8 mouse cellular contexts compared by ENCODE assay signal in the genomic region with DNA sequence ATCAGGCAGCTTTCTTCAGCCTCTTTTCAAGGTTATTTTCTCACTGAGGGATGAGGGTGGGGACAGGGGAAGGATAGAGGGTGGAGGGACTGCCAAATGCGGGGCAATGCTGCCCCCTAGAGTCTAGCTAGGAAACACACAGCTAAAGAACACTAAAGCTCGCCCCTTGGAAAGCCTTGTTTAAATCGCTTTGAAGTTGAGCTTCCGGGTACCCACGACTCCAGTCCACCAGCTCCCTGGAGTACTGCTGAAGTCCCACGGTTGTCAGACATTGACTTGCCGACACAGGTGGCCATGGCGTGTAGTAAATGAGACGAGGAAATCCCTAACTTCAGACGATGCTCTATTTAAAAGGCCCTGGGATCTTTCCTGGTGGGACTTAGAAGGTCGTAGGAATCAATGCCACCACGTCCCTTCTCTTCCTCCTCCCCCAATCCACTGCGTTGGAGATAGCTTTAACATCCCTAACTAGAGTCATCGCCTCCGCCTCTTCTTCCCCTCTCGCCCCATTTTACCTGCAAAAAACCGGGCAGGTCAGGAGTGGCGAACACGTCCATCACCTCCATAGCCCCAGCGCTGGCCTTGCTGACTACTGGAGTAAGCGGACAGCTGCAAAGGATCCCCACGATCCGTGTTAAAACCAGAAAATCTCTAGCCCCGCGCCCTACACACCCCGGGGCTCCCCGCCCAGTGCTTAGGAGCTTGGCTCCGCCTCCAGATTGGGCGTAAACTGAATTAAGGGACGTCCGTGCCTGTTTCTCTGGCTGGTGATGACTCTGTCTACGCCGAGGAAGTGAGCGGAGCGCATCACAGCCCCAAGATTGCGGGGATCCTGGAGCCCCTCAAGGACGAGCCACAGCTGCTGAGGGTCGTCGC. TPM values are rescaled to one million over a fixed set of nuclear protein-coding genes. Genes with fewer than 3 reads are reported as not detected.
DNase-seq lines count a peak whose midpoint lies in the region; ATAC-seq and TF ChIP-seq lines count a peak whose summit lies in the region.

No protein-coding gene starts in this region.

- H3K27me3 ChIP-seq in hindbrain, embryonic 16.5 days (replicated peaks; ENCODE audit: control insufficient read depth, insufficient read depth, low read length), result no peaks in the 10 kb centered on the region

- H3K4me3 ChIP-seq in hindbrain, embryonic 16.5 days (ENCODE audit: low read length), result peak overlapping the region; percentile 72
- peak overlapping the region; percentile 79 for H3K4me3 ChIP-seq in left cerebral cortex, adult 2 months

- intact Hi-C loops in left cerebral cortex, adult 2 months (cut with DNase I), result loop anchor here (1.0 to 2.0 kb wide), 2 partner anchors 390 to 639 kb away; no protein-coding TSS in a partner anchor

- H3K27ac ChIP-seq in hindbrain, embryonic 16.5 days (ENCODE audit: low read depth, low read length), result peak overlapping the region; percentile 76
- peak overlapping the region; percentile 94 for H3K27ac ChIP-seq in left cerebral cortex, adult 2 months

- peaks cover 4% of the 10 kb centered on the region; the same call in 1 of the 2 replicates for H3K4me1 ChIP-seq in hindbrain, embryonic 16.5 days (ENCODE audit: control insufficient read depth, insufficient read depth, low read depth, low read length)

- no peaks in the 10 kb centered on the region for H3K9me3 ChIP-seq in hindbrain, embryonic 16.5 days (ENCODE audit: control insufficient read depth, low read length)

- peak overlapping the region; percentile 92 for H3K4me2 ChIP-seq in hindbrain, embryonic 16.5 days (ENCODE audit: low read length)

- H3K36me3 ChIP-seq in hindbrain, embryonic 16.5 days (ENCODE audit: control insufficient read depth, insufficient read depth, low read length), result no peaks in the 10 kb centered on the region

- peak; percentile 93 for TF ChIP-seq CTCF in left cerebral cortex, adult 2 months (IDR thresholded peaks at IDR 0.05)

- peak overlapping the region; percentile 84 for H3K9ac ChIP-seq in hindbrain, embryonic 16.5 days (ENCODE audit: low read depth, low read length)

- peak; percentile 55 for ATAC-seq in hindbrain, embryonic 16.5 days
- peak; percentile 70 for ATAC-seq in megakaryocyte, adult 5-6 weeks (ENCODE audit: poor library complexity, severe bottlenecking)

- DNase-seq in T-cell, adult 2 months (ENCODE audit: low spot score), result peak; percentile 88
- peak; percentile 71 to 77 for DNase-seq in cerebellum, postnatal 25 days
- DNase-seq in gastrocnemius, adult 18-20 months (ENCODE audit: low spot score), result peak; percentile 78
- DNase-seq in left cerebral cortex, adult 2 months (ENCODE audit: extremely low spot score in 1 of 2, low spot score in 2 of 2), result peak; percentile 72 to 73
- DNase-seq in right cerebral cortex, adult 18-20 months, result peak; percentile 78
- peak; percentile 85 for DNase-seq in urinary bladder, postnatal 14 days (ENCODE audit: low spot score)

- 0% methylated on average over 39 of the region's 39 CpGs for WGBS in hindbrain, embryonic 16.5 days

RNA-seq across cellular contexts. Expression of a gene that starts 1.0 kb away (rescaled TPM):
- total RNA-seq in gastrocnemius, adult 18-20 months (2021), result 1 to 10 TPM; 4.7 to 6.2 TPM
- 18.9 and 26.0 TPM in 2 replicates for polyA plus RNA-seq in hindbrain, embryonic 16.5 days (2015; fragmentation: Nextera tagmentation; extraction: Ambion mirVana)
- 10 to 100 TPM; 14.4 to 18.2 TPM for total RNA-seq in left cerebral cortex, adult 2 months (2021)
- 2.5 and 6.6 TPM in 2 replicates for total RNA-seq in megakaryocyte, adult 5-6 weeks (2015)
- total RNA-seq in megakaryocyte, adult 5-6 weeks (2017), result 4.2 and 5.8 TPM in 2 replicates

RNA-seq across cellular contexts. Expression of a gene that starts 10.5 kb away (rescaled TPM):
- total RNA-seq in gastrocnemius, adult 18-20 months (2021), result 10 to 100 TPM; 25.5 to 31.0 TPM
- polyA plus RNA-seq in hindbrain, embryonic 16.5 days (2015; fragmentation: Nextera tagmentation; extraction: Ambion mirVana), result 11.0 and 11.1 TPM in 2 replicates
- 1 to 10 TPM; 7.2 to 7.8 TPM for total RNA-seq in left cerebral cortex, adult 2 months (2021)
- 24.0 and 26.1 TPM in 2 replicates for total RNA-seq in megakaryocyte, adult 5-6 weeks (2015)
- total RNA-seq in megakaryocyte, adult 5-6 weeks (2017), result 10.2 and 15.0 TPM in 2 replicates

RNA-seq across cellular contexts. Expression of a gene that starts 52.3 kb away (rescaled TPM):
- total RNA-seq in gastrocnemius, adult 18-20 months (2021), result 10 to 100 TPM; 31.6 to 32.4 TPM
- 66.8 and 72.5 TPM in 2 replicates for polyA plus RNA-seq in hindbrain, embryonic 16.5 days (2015; fragmentation: Nextera tagmentation; extraction: Ambion mirVana)
- 10 to 100 TPM; 93.8 to 97.1 TPM for total RNA-seq in left cerebral cortex, adult 2 months (2021)
- total RNA-seq in megakaryocyte, adult 5-6 weeks (2015), result 129 and 131 TPM in 2 replicates
- total RNA-seq in megakaryocyte, adult 5-6 weeks (2017), result 164 and 179 TPM in 2 replicates

Comparison
In these comparisons a context has a peak if more than half of its experiments do, and no peak if none do; other contexts are left out.
1. Peak in every context shown above with its lines: DNase-seq, ATAC-seq, H3K4me3 ChIP-seq and H3K27ac ChIP-seq.